Mouse (Mus musculus) left cerebral cortex, postnatal 4 days (tissue): ENCODE measurements around the gene Plekho2. TPM values are rescaled to one million over a fixed set of nuclear protein-coding genes. Genes with fewer than 3 reads are reported as not detected.

ENCODE experiments used
- DNase-seq: peaks from one replicate; pipeline ENCODE4 v3.0.0-alpha.2; 2022
- intact Hi-C: fragments of 180-260 bp; cut with DNase I; formaldehyde crosslinking; loops from one replicate; pipeline ENCODE4 v1.15.1; 2025
- total RNA-seq, 2 experiments: library from RNA; stranded (reverse); gene quantifications; 2 replicates each; pipeline ENCODE4 v1.2.3; 2021

Plekho2 gene
- 1 to 10 TPM; 6.1 to 7.0 TPM for total RNA-seq

GRCm38 (mm10) chr9:65579781-65580371 lies at the start of gene Plekho2:
Gene Plekho2 (minus strand): TSS chr9:65580040.
- peak; percentile 97 for DNase-seq
- intact Hi-C loops: loop anchor here (2.0 kb wide), 1 partner anchor 57 kb away; no protein-coding TSS in a partner anchor

- intact Hi-C loops: no loop called here
- DNase-seq: peak; percentile 4
These were observed 49.4 kb upstream of the Plekho2 start, which contains the start of gene Rbpms2 for GRCm38 (mm10) chr9:65629025-65629766. Gene Rbpms2 (plus strand): TSS chr9:65629648.

- DNase-seq: no peak
- intact Hi-C loops: no loop called here
These were observed 44.4 kb upstream of the Plekho2 start for GRCm38 (mm10) chr9:65624266-65624665.

GRCm38 (mm10) chr9:65622826-65623225 lies 43.0 kb upstream of the Plekho2 start:
- intact Hi-C loops: no loop called here
- DNase-seq: no peak

- no peak for DNase-seq
- intact Hi-C loops: no loop called here
These were observed 41.8 kb upstream of the Plekho2 start for GRCm38 (mm10) chr9:65621666-65622065.

- intact Hi-C loops: no loop called here
- no peak for DNase-seq
These were observed 41.4 kb upstream of the Plekho2 start for GRCm38 (mm10) chr9:65621196-65621595.

- intact Hi-C loops: no loop called here
- no peak for DNase-seq
These were observed 39.5 kb upstream of the Plekho2 start for GRCm38 (mm10) chr9:65619311-65619710.

- intact Hi-C loops: no loop called here
- DNase-seq: no peak
These were observed 33.3 kb upstream of the Plekho2 start for GRCm38 (mm10) chr9:65613098-65613497.

GRCm38 (mm10) chr9:65611969-65612486 lies 32.2 kb upstream of the Plekho2 start:
- DNase-seq: no peak

GRCm38 (mm10) chr9:65607120-65607519 lies 27.3 kb upstream of the Plekho2 start:
- no peak for DNase-seq
- intact Hi-C loops: loop anchor here (5.0 kb wide), 2 partner anchors 55 to 240 kb away; no protein-coding TSS in a partner anchor

More at GRCm38 (mm10) chr9:65611969-65612486, 32.2 kb upstream of the Plekho2 start:
- intact Hi-C loops: no loop called here

GRCm38 (mm10) chr9:65606321-65607109 lies 26.7 kb upstream of the Plekho2 start:
- intact Hi-C loops: loop anchor here (5.0 kb wide), 2 partner anchors 56 to 241 kb away; no protein-coding TSS in a partner anchor
- no peak for DNase-seq

GRCm38 (mm10) chr9:65605471-65606136 lies 25.8 kb upstream of the Plekho2 start:
- DNase-seq: peak; percentile 74
- intact Hi-C loops: loop anchor here (5.0 kb wide), 2 partner anchors 57 to 242 kb away; no protein-coding TSS in a partner anchor

GRCm38 (mm10) chr9:65603401-65604102 lies 23.7 kb upstream of the Plekho2 start:
- intact Hi-C loops: no loop called here
- no peak for DNase-seq

GRCm38 (mm10) chr9:65600951-65601350 lies 21.1 kb upstream of the Plekho2 start:
- intact Hi-C loops: no loop called here
- no peak for DNase-seq

- intact Hi-C loops: no loop called here
- peak; percentile 36 for DNase-seq
These were observed 19.0 kb upstream of the Plekho2 start for GRCm38 (mm10) chr9:65598765-65599249.

- intact Hi-C loops: no loop called here
- DNase-seq: no peak
These were observed 13.8 kb upstream of the Plekho2 start for GRCm38 (mm10) chr9:65593596-65593995.

- intact Hi-C loops: no loop called here
- no peak for DNase-seq
These were observed 12.9 kb upstream of the Plekho2 start for GRCm38 (mm10) chr9:65592721-65593120.

GRCm38 (mm10) chr9:65589091-65589490 lies 9.3 kb upstream of the Plekho2 start:
- intact Hi-C loops: no loop called here
- DNase-seq: no peak

GRCm38 (mm10) chr9:65587573-65588358 lies 7.9 kb upstream of the Plekho2 start:
- intact Hi-C loops: no loop called here
- peak; percentile 24 for DNase-seq
